ENCODE assay signal across 26 mouse cellular contexts in genomic region chr1:119236787-119237186, GRCm38 (mm10).
DNase-seq lines count a peak whose midpoint lies in the region; ATAC-seq lines count a peak whose summit lies in the region.
"Had no signal": no experiment of that assay in that cellular context is flagged by ENCODE, and none has a peak within 500 bp of the region (broad histone marks: within the 10 kb centered on the region; RNA-seq: fewer than 3 reads in every experiment).

No protein-coding gene starts in this region.

- H3K9ac ChIP-seq in heart, embryonic 11.5 days (ENCODE audit: low read depth, low read length): no peak overlapping the region
- H3K9ac ChIP-seq: embryonic facial prominence, embryonic 12.5 days; forebrain, embryonic 13.5 days; forebrain, embryonic 15.5 days; forebrain, postnatal 0 days had no signal

- H3K27ac ChIP-seq in heart, embryonic 11.5 days (ENCODE audit: low read depth, low read length): no peak overlapping the region
- H3K27ac ChIP-seq: embryonic facial prominence, embryonic 10.5 days; embryonic facial prominence, embryonic 12.5 days; forebrain, embryonic 13.5 days; forebrain, embryonic 15.5 days had no signal

- WGBS in heart, embryonic 11.5 days (ENCODE audit: insufficient replicate concordance): 16% methylated on average over 3 of the region's 3 CpGs

- H3K4me2 ChIP-seq in heart, embryonic 11.5 days: no peak overlapping the region
- H3K4me2 ChIP-seq: embryonic facial prominence, embryonic 12.5 days; forebrain, embryonic 13.5 days; forebrain, embryonic 15.5 days had no signal

- H3K36me3 ChIP-seq in heart, embryonic 11.5 days (ENCODE audit: control insufficient read depth, insufficient read depth, low read length): no peaks in the 10 kb centered on the region
- H3K36me3 ChIP-seq: embryonic facial prominence, embryonic 10.5 days; embryonic facial prominence, embryonic 12.5 days; forebrain, embryonic 15.5 days; G1E had no signal

- peak; percentile 51 for DNase-seq in embryo, embryonic 10 days (ENCODE audit: low spot score)
- DNase-seq in embryo, embryonic 11 days: no peak
- DNase-seq in heart, postnatal 4 days: no peak
- peak; percentile 21 for DNase-seq in embryo, embryonic 10.5 days (ENCODE audit: low spot score)
- peak; percentile 2 for DNase-seq in yolk sac, embryonic 10.5 days (ENCODE audit: low spot score)
- DNase-seq in frontal cortex, adult 2 months (ENCODE audit: extremely low spot score in 1 of 2, low spot score in 1 of 2): no peak
- DNase-seq: adrenal gland, adult 8-10 months; adrenal gland, postnatal 14 days; adrenal gland, postnatal 36 days; B cell, adult 2 months; cerebellum, adult 11-12 months; cerebellum, adult 2 months; cerebellum, adult 9-10 months; cerebellum, postnatal 10 days; cerebellum, postnatal 25 days; forebrain, postnatal 0 days had no signal

- H3K4me1 ChIP-seq in heart, embryonic 11.5 days (ENCODE audit: control insufficient read depth, insufficient read depth, low read length): peaks cover 10% of the 10 kb centered on the region; the same call in 1 of the 2 replicates
- H3K4me1 ChIP-seq: embryonic facial prominence, embryonic 12.5 days; forebrain, embryonic 13.5 days; forebrain, embryonic 15.5 days had no signal

- H3K4me3 ChIP-seq in heart, embryonic 11.5 days (ENCODE audit: low read depth, low read length): no peak overlapping the region
- H3K4me3 ChIP-seq: embryonic facial prominence, embryonic 10.5 days; embryonic facial prominence, embryonic 12.5 days; forebrain, embryonic 13.5 days; forebrain, embryonic 15.5 days had no signal

- H3K9me3 ChIP-seq in heart, embryonic 11.5 days (replicated peaks; ENCODE audit: control insufficient read depth, low read length): no peaks in the 10 kb centered on the region
- H3K9me3 ChIP-seq: forebrain, embryonic 15.5 days had no signal

- H3K27me3 ChIP-seq in heart, embryonic 11.5 days (ENCODE audit: control insufficient read depth, insufficient read depth, low read length): no peaks in the 10 kb centered on the region
- H3K27me3 ChIP-seq: CH12.LX; embryonic facial prominence, embryonic 12.5 days; forebrain, embryonic 13.5 days; forebrain, embryonic 15.5 days; Patski had no signal

- peak; percentile 51; the same call in 1 of the 2 replicates for ATAC-seq in heart, embryonic 11.5 days (replicated peaks; ENCODE audit: insufficient number of reproducible peaks, low FRiP score, low TSS enrichment)
- ATAC-seq: activated CD4-positive, CD25-positive, alpha-beta regulatory T cell, adult 4 months; CD4-positive, CD25-positive, alpha-beta regulatory T cell, adult 4 months; forebrain, embryonic 13.5 days; forebrain, embryonic 15.5 days; forebrain, postnatal 0 days; Patski had no signal

Comparison
In these comparisons a context has a peak if more than half of its experiments do, and no peak if none do; other contexts are left out.
1. DNase-seq: peak in embryo, embryonic 10 days (single experiment), embryo, embryonic 10.5 days (single experiment) and yolk sac, embryonic 10.5 days (single experiment); none in embryo, embryonic 11 days (single experiment), heart, postnatal 4 days (single experiment) and frontal cortex, adult 2 months (0 of 2).